Mouse (Mus musculus) forebrain, embryonic 11.5 days (tissue): Measurements from ENCODE around the gene Dync1i1. TPM values are rescaled to one million over a fixed set of nuclear protein-coding genes. Genes with fewer than 3 reads are reported as not detected.

Experiments
- ATAC-seq: fragments of 200-750 bp; cut with Nextera tagmentation; replicated peaks from 2 replicates; pipeline ENCODE4 v1.8.0; 2017; ENCODE audit warnings: moderate TSS enrichment; ENCODE audit not compliant: low FRiP score
- DNase-seq: peaks from one replicate; pipeline ENCODE4 v3.0.0-alpha.2; 2017; ENCODE audit warnings: low spot score
- H3K27ac ChIP-seq: fragments of 300-500 bp; sonication (generic); 2 replicates; pipeline ENCODE4 v1.5.1; 2014; ENCODE audit warnings: low read depth, low read length
- H3K27me3 ChIP-seq: fragments of 300-500 bp; sonication (generic); 2 replicates; pipeline ENCODE4 v1.6.1; 2014; ENCODE audit warnings: mild to moderate bottlenecking, low read length, mixed read lengths; ENCODE audit not compliant: control insufficient read depth, insufficient read depth
- H3K36me3 ChIP-seq: fragments of 300-500 bp; sonication (generic); 2 replicates; pipeline ENCODE4 v1.6.1; 2014; ENCODE audit warnings: mild to moderate bottlenecking, low read length, moderate library complexity, mixed read lengths; ENCODE audit not compliant: control insufficient read depth, insufficient read depth
- H3K4me1 ChIP-seq: fragments of 300-500 bp; sonication (generic); replicated peaks from 2 replicates; pipeline ENCODE4 v1.6.1; 2014; ENCODE audit warnings: low read length, mixed read lengths; ENCODE audit not compliant: control insufficient read depth, insufficient read depth
- H3K4me2 ChIP-seq: fragments of 300-500 bp; sonication (generic); 2 replicates; pipeline ENCODE4 v1.6.1; 2014; ENCODE audit warnings: low read depth, mild to moderate bottlenecking, low read length, moderate library complexity, mixed read lengths; ENCODE audit not compliant: severe bottlenecking
- H3K4me3 ChIP-seq: fragments of 300-500 bp; sonication (generic); 2 replicates; pipeline ENCODE4 v1.5.1; 2014; ENCODE audit warnings: low read depth, low read length
- H3K9ac ChIP-seq: fragments of 300-500 bp; sonication (generic); 2 replicates; pipeline ENCODE4 v1.6.1; 2014; ENCODE audit warnings: low read length
- H3K9me3 ChIP-seq: fragments of 300-500 bp; sonication (generic); 2 replicates; pipeline ENCODE4 v1.6.1; 2016; ENCODE audit warnings: low read length, mixed read lengths; ENCODE audit not compliant: control insufficient read depth
- WGBS: fragments of 180-500 bp; shearing (Covaris S2); extraction: QIAGEN DNeasy Blood & Tissue Kit; methylation state at CpG from one replicate; pipeline ENCODE4 v1.1.7; 2014; 5-methylcytosine and 5-hydroxymethylcytosine counted together
- polyA plus RNA-seq: library from polyadenylated mRNA; unstranded; fragments of >200 nt; fragmentation: Nextera tagmentation; extraction: Ambion mirVana; gene quantifications from 2 replicates; pipeline ENCODE4 v1.2.1, GENCODE M21; 2014

The Dync1i1 gene
- polyA plus RNA-seq, 1 experiment from 2014 or later = 1.6 TPM

DNA sequence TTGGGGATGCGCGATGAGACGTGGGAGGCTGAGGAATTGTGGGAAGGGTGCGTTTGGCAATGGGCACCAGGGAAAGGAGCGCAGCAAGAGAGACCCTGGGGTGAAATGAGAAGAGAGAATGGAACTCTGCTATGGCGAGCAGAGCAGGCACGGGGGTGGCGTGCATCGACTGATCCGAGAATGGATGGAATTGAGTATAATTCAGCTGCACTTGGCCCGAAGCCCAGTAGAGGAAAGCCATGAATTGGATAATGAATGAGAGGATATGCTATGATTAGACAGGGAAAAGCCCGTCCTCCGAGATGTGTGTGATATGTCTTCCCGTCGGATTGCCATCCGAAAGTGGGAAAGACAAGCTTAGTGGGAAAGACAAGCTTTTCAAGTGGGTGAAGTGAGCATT lies 26.7 kb downstream of the Dync1i1 start:
- no peaks in the 10 kb centered on the region for H3K36me3 ChIP-seq
- H3K4me3 ChIP-seq = no peak overlapping the region
- WGBS = 95% methylated on average over 16 of the region's 16 CpGs
- H3K4me2 ChIP-seq = no peak overlapping the region
- no peak for DNase-seq
- H3K9ac ChIP-seq = no peak overlapping the region
- H3K27me3 ChIP-seq = no peaks in the 10 kb centered on the region
- no peak overlapping the region for H3K27ac ChIP-seq
- ATAC-seq = no peak
- H3K9me3 ChIP-seq = no peaks in the 10 kb centered on the region
- H3K4me1 ChIP-seq = no peaks in the 10 kb centered on the region; the same call in 1 of the 2 replicates

DNA sequence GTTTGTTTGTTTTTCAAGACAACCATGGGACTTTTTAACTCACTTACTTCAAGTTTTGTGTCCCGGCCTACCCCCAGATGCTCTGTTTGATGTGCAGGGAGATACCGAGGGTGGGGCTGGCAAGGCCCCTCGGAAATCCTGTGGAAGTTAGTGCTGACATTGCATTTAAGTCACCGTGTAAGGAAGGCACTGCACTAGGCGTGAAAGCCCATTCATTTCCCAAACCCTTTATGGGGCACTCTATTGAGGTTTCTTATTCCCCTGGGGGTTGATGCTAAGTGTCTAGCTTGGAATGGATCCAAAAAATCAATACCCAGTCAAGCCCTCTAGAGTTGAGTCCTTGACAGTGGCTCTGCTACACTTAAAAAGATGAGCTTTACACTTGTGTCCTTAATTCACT lies 27.2 kb downstream of the Dync1i1 start:
- no peaks in the 10 kb centered on the region for H3K9me3 ChIP-seq
- DNase-seq = no peak
- 81% methylated on average over 5 of the region's 5 CpGs for WGBS

DNA sequence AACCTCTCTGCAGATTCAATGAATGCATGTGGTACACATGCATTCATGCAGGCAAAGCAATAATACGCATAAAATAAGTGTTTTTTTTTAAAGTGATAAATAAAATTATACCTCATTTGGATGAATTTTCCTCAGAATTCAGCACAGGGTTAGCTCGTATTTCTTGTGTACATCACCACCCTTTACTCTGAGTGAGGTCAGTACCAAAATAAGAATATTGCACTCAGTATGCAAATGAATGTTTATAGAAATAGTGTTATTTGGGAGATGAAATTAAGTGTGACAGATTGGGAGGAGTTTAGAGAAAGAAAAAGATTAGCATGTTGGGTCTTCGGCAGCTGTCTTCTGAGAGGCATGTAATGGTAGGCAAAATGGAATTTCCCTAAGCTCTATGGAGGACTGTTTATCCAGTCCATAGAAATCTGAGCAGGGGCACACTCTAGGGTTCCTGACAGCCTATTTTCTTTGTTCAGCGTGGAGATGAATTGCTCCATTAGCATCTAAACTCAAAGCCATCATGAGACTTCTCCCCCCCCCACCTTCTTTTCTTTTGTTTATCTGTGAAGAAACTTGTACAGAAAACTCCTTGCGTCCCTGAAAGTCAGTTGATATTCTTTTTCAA lies 31.2 kb downstream of the Dync1i1 start:
- DNase-seq = no peak
- Histone ChIP-seq H3K9me3 (no peaks in the 10 kb centered on the region), H3K27ac (no peak overlapping the region), H3K9ac (no peak overlapping the region), H3K4me3 (no peak overlapping the region), H3K4me2 (no peak overlapping the region), H3K27me3 (no peaks in the 10 kb centered on the region), H3K4me1 (no peaks in the 10 kb centered on the region; the same call in 1 of the 2 replicates), H3K36me3 (no peaks in the 10 kb centered on the region)
- WGBS = 48% methylated on average over 5 of the region's 5 CpGs
- ATAC-seq = no peak

More for the DNA sequence above, 27.2 kb downstream of the Dync1i1 start:
- no peak for ATAC-seq
- H3K4me1 ChIP-seq = no peaks in the 10 kb centered on the region; the same call in 1 of the 2 replicates
- no peak overlapping the region for H3K9ac ChIP-seq
- no peaks in the 10 kb centered on the region for H3K27me3 ChIP-seq
- H3K27ac ChIP-seq = no peak overlapping the region
- no peak overlapping the region for H3K4me3 ChIP-seq
- no peaks in the 10 kb centered on the region for H3K36me3 ChIP-seq
- no peak overlapping the region for H3K4me2 ChIP-seq

DNA sequence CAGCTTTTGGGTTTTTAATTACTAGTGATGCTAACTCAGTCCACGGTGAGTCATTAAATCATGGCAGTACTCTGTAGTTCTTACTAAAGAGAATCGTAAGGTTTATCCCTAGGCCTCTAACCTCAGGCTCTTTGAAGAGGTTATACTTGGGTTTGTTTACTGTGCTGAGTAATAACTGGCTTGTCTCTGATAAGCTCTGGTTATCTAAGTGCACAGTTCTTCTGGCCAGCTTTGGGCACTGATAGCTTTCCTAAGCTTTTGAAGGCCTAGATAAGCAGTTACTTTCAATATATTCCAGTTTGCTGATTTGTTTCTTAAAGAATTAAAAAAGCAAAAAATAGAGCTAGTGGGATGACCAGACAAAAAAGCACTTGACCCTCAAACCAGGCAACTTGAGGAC lies 37.5 kb downstream of the Dync1i1 start:
- no peak overlapping the region for H3K4me2 ChIP-seq
- no peaks in the 10 kb centered on the region for H3K4me1 ChIP-seq
- WGBS = 81% methylated on average over 2 of the region's 2 CpGs
- H3K4me3 ChIP-seq = no peak overlapping the region
- no peaks in the 10 kb centered on the region for H3K36me3 ChIP-seq
- no peak overlapping the region for H3K27ac ChIP-seq
- DNase-seq = no peak
- no peak for ATAC-seq
- H3K9me3 ChIP-seq = no peaks in the 10 kb centered on the region
- H3K27me3 ChIP-seq = no peaks in the 10 kb centered on the region
- no peak overlapping the region for H3K9ac ChIP-seq

DNA sequence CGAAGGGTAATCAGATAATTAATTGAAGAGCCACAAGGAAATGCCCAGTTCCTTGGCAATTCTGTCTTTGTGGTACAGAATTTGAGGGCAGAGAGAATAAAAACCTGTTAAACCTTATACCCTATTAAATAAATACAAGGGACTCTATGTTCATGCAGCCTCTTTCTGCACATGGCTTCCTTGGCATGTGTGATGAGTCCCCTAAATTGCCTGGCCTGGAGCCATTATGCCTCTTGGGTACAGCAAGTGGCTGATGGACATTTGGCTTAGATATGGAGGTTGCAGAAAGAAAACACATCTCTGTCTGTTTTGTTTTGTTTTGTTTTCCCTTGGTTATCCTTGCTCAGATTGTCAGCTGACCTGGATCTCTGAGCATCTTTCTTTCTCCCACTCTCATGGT lies 43.1 kb downstream of the Dync1i1 start:
- ATAC-seq = no peak
- Histone ChIP-seq H3K9me3 (no peaks in the 10 kb centered on the region), H3K36me3 (no peaks in the 10 kb centered on the region), H3K27me3 (no peaks in the 10 kb centered on the region), H3K27ac (no peak overlapping the region), H3K9ac (no peak overlapping the region), H3K4me3 (no peak overlapping the region), H3K4me2 (no peak overlapping the region), H3K4me1 (no peaks in the 10 kb centered on the region)
- no peak for DNase-seq
- 71% methylated on average over 1 of the region's 1 CpGs for WGBS

DNA sequence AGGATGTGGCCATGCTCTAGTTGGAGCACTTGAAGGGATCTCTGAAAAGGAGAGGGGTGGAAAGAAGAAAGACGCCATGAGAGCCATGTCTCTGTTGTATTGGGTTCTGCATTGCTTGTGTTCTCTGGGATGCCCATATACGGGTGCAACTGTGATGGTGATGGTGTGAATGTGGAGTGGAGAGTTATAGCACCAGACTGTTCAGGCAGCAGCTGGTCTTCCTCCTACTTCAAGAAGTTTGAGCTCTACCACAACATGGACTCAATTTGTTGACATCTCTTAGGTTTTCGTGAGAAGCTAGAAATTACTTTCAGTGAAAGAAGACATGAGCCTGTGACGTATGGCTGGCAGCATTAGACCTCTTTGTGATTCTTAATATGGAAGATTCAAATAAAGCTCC lies 44.8 kb downstream of the Dync1i1 start:
- 91% methylated on average over 4 of the region's 4 CpGs for WGBS
- H3K4me1 ChIP-seq = no peaks in the 10 kb centered on the region
- H3K36me3 ChIP-seq = no peaks in the 10 kb centered on the region

DNA sequence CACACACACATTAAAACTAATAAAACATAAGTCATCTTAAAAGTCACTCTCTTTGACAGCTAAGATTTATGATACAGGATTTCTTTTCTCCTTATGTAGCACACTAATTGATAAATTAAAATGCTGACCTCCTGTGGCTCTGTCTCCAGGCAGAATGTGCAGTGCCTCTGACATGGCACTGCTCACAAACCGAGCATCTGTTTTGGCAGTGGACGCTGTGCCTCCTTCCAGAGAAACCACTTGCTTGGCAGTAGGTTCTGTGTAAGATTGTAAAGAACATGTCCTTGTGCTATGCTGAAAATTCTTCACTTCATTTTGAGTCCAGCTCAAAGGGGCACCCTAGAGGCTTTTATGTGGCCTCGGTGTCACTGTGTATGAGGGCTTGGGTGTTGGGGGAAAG lies 50.0 kb downstream of the Dync1i1 start:
- no peaks in the 10 kb centered on the region for H3K36me3 ChIP-seq

More for the DNA sequence above, 44.8 kb downstream of the Dync1i1 start:
- Histone ChIP-seq H3K27ac (no peak overlapping the region), H3K9me3 (no peaks in the 10 kb centered on the region), H3K4me2 (no peak overlapping the region), H3K27me3 (no peaks in the 10 kb centered on the region), H3K4me3 (no peak overlapping the region), H3K9ac (no peak overlapping the region)
- ATAC-seq = no peak
- DNase-seq = no peak

DNA sequence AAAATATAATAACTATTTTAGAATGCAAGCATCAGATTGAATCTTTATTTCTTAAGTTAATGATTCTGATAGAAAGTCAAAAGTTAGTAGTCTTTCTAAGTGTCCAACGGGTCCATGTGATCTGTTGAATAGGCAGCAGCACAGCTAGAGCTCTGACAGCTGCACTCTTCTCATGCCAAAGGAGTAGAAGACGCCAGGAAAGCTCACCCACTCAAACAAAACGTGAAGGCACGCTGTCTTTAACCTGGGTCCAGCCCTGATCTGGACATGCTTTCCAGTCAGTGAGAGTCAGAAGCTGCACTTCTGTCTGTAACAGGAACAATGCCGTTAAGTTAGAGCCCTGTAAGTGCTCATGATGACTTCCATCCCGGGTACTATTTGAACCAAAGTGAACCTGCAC lies 56.3 kb downstream of the Dync1i1 start:
- no peaks in the 10 kb centered on the region for H3K4me1 ChIP-seq
- H3K4me3 ChIP-seq = no peak overlapping the region
- H3K27me3 ChIP-seq = no peaks in the 10 kb centered on the region
- DNase-seq (no peak), ATAC-seq (no peak)
- no peaks in the 10 kb centered on the region for H3K36me3 ChIP-seq
- no peak overlapping the region for H3K27ac ChIP-seq
- H3K9ac ChIP-seq = no peak overlapping the region
- no peak overlapping the region for H3K4me2 ChIP-seq
- 86% methylated on average over 6 of the region's 6 CpGs for WGBS
- no peaks in the 10 kb centered on the region for H3K9me3 ChIP-seq

More for the DNA sequence above, 50.0 kb downstream of the Dync1i1 start:
- no peak overlapping the region for H3K4me3 ChIP-seq
- no peaks in the 10 kb centered on the region for H3K9me3 ChIP-seq
- ATAC-seq = no peak
- no peak overlapping the region for H3K9ac ChIP-seq
- no peaks in the 10 kb centered on the region for H3K4me1 ChIP-seq
- H3K27me3 ChIP-seq = no peaks in the 10 kb centered on the region
- DNase-seq = no peak
- no peak overlapping the region for H3K4me2 ChIP-seq
- 77% methylated on average over 3 of the region's 3 CpGs for WGBS
- no peak overlapping the region for H3K27ac ChIP-seq

DNA sequence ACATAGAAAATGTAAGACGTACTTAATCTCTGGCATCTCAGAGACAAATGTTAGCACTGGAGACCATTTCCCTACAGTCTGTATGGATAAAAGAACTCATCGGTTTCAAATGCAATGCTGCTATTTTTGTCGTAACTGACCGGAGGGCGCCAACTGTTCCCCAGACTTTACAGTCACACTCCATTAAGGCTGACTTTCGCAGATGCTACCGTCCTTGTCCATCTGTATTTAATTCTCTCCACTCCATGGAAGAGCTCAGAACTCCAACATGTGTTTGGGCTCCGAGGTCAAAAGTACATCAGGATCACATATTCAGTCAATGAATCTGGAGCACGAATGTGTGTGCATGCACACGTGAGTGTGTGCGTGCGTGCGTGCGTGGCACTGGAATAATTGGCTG lies 58.4 kb downstream of the Dync1i1 start:
- Histone ChIP-seq H3K9me3 (no peaks in the 10 kb centered on the region), H3K9ac (no peak overlapping the region), H3K4me1 (no peaks in the 10 kb centered on the region), H3K27me3 (no peaks in the 10 kb centered on the region), H3K27ac (no peak overlapping the region), H3K36me3 (no peaks in the 10 kb centered on the region), H3K4me2 (no peak overlapping the region), H3K4me3 (no peak overlapping the region)
- no peak for DNase-seq
- WGBS = 87% methylated on average over 14 of the region's 14 CpGs
- no peak for ATAC-seq
